8 mouse cellular contexts compared by ENCODE assay signal in genomic region chr2:33642650-33643458, GRCm38 (mm10). TPM values are rescaled to one million over a fixed set of nuclear protein-coding genes. Genes with fewer than 3 reads are reported as not detected.
DNase-seq lines count a peak whose midpoint lies in the region; ATAC-seq and TF ChIP-seq lines count a peak whose summit lies in the region.
"Had no signal": no experiment of that assay in that cellular context is flagged by ENCODE, and none has a peak within 500 bp of the region (broad histone marks: within the 10 kb centered on the region; RNA-seq: fewer than 3 reads in every experiment).

No protein-coding gene starts in this region.

- no peak for TF ChIP-seq POLR2A in bone marrow macrophage, adult 2 months (IDR thresholded peaks at IDR 0.05; ENCODE audit: borderline replicate concordance, low read depth, low read length)
- TF ChIP-seq POLR2A in kidney, adult 2 months (IDR thresholded peaks at IDR 0.05; ENCODE audit: low read depth, low read length), result no peak
- no peak for TF ChIP-seq POLR2A in spleen, adult 2 months (IDR thresholded peaks at IDR 0.05; ENCODE audit: low read depth, low read length)

- H3K27ac ChIP-seq in bone marrow macrophage, adult 2 months (ENCODE audit: insufficient read depth, low read depth, low read length), result no peak overlapping the region
- H3K27ac ChIP-seq in embryonic facial prominence, embryonic 13.5 days, result no peak overlapping the region
- H3K27ac ChIP-seq in kidney, adult 2 months (ENCODE audit: insufficient read depth, low read depth, low read length), result no peak overlapping the region
- peak overlapping the region; percentile 93 for H3K27ac ChIP-seq in limb, embryonic 12.5 days
- no peak overlapping the region for H3K27ac ChIP-seq in midbrain, embryonic 16.5 days (ENCODE audit: low read length)
- H3K27ac ChIP-seq in spleen, adult 2 months (ENCODE audit: insufficient read depth, low read length), result no peak overlapping the region

- ATAC-seq in embryonic facial prominence, embryonic 13.5 days (ENCODE audit: insufficient number of reproducible peaks, insufficient read depth, low FRiP score, low TSS enrichment, low read depth), result no peak
- ATAC-seq in limb, embryonic 12.5 days (ENCODE audit: insufficient number of reproducible peaks, insufficient read depth, low FRiP score, low TSS enrichment, low read depth), result peak; percentile 48; the same call in 1 of the 2 replicates
- peak; percentile 56; the same call in 1 of the 2 replicates for ATAC-seq in midbrain, embryonic 16.5 days

- H3K9ac ChIP-seq in embryonic facial prominence, embryonic 13.5 days, result no peak overlapping the region
- peak overlapping the region; percentile 99 for H3K9ac ChIP-seq in limb, embryonic 12.5 days (replicated peaks)
- H3K9ac ChIP-seq in midbrain, embryonic 16.5 days (ENCODE audit: low read depth, low read length), result no peak overlapping the region

- H3K27me3 ChIP-seq in embryonic facial prominence, embryonic 13.5 days, result peaks cover 100% of the 10 kb centered on the region
- peaks cover 14% of the 10 kb centered on the region for H3K27me3 ChIP-seq in kidney, adult 2 months (replicated peaks; ENCODE audit: control insufficient read depth, insufficient read depth, low read length)
- peaks cover 95% of the 10 kb centered on the region for H3K27me3 ChIP-seq in limb, embryonic 12.5 days
- peaks cover 79% of the 10 kb centered on the region for H3K27me3 ChIP-seq in midbrain, embryonic 16.5 days (ENCODE audit: control insufficient read depth, insufficient read depth, low read depth, low read length)
- peaks cover 56% of the 10 kb centered on the region for H3K27me3 ChIP-seq in spleen, adult 2 months (ENCODE audit: control insufficient read depth, insufficient read depth, low read length)

- H3K9me3 ChIP-seq in embryonic facial prominence, embryonic 13.5 days, result no peaks in the 10 kb centered on the region
- H3K9me3 ChIP-seq in limb, embryonic 12.5 days, result no peaks in the 10 kb centered on the region
- H3K9me3 ChIP-seq in midbrain, embryonic 16.5 days (replicated peaks; ENCODE audit: control insufficient read depth, low read length, poor library complexity, severe bottlenecking), result no peaks in the 10 kb centered on the region

- no peaks in the 10 kb centered on the region for H3K4me1 ChIP-seq in bone marrow macrophage, adult 2 months (ENCODE audit: control insufficient read depth, insufficient read depth, low read length)
- peaks cover 45% of the 10 kb centered on the region for H3K4me1 ChIP-seq in embryonic facial prominence, embryonic 13.5 days
- H3K4me1 ChIP-seq in kidney, adult 2 months (ENCODE audit: control insufficient read depth, insufficient read depth, low read length), result no peaks in the 10 kb centered on the region
- peaks cover 55% of the 10 kb centered on the region for H3K4me1 ChIP-seq in limb, embryonic 12.5 days (replicated peaks)
- H3K4me1 ChIP-seq in midbrain, embryonic 16.5 days (ENCODE audit: control insufficient read depth, insufficient read depth, low read length), result peaks cover 8% of the 10 kb centered on the region
- peaks cover 8% of the 10 kb centered on the region; the same call in 1 of the 2 replicates for H3K4me1 ChIP-seq in spleen, adult 2 months (ENCODE audit: control insufficient read depth, insufficient read depth, insufficient read length)

- peak overlapping the region; percentile 77 for H3K4me2 ChIP-seq in embryonic facial prominence, embryonic 13.5 days
- H3K4me2 ChIP-seq in limb, embryonic 12.5 days, result peak overlapping the region; percentile 74
- no peak overlapping the region for H3K4me2 ChIP-seq in midbrain, embryonic 16.5 days (ENCODE audit: low read length)

- 2% methylated on average over 42 of the region's 42 CpGs for WGBS in embryonic facial prominence, embryonic 13.5 days
- 8% methylated on average over 42 of the region's 42 CpGs for WGBS in kidney, adult 2 months
- 2% methylated on average over 42 of the region's 42 CpGs for WGBS in limb, embryonic 12.5 days
- 1% methylated on average over 42 of the region's 42 CpGs for WGBS in midbrain, embryonic 16.5 days
- 5% methylated on average over 42 of the region's 42 CpGs for WGBS in spleen, adult 2 months

- DNase-seq in heart, adult 8-10 months (ENCODE audit: low spot score), result peak; percentile 52
- peak; percentile 73 for DNase-seq in kidney, adult 2 months
- peak; percentile 5 to 56 for DNase-seq in spleen, adult 2 months (ENCODE audit: low read depth in 1 of 2, low spot score in 2 of 2)

- no peak overlapping the region for H3K4me3 ChIP-seq in bone marrow macrophage, adult 2 months (ENCODE audit: insufficient read depth, low read length)
- peak overlapping the region; percentile 52 for H3K4me3 ChIP-seq in embryonic facial prominence, embryonic 13.5 days
- H3K4me3 ChIP-seq in kidney, adult 2 months (ENCODE audit: insufficient read depth, low read depth, low read length), result no peak overlapping the region
- H3K4me3 ChIP-seq in limb, embryonic 12.5 days (replicated peaks), result peak overlapping the region; percentile 72
- H3K4me3 ChIP-seq in midbrain, embryonic 16.5 days (ENCODE audit: low read depth, low read length), result peak overlapping the region; percentile 25
- H3K4me3 ChIP-seq in spleen, adult 2 months (ENCODE audit: extremely low read depth, insufficient read depth, insufficient read length), result no peak overlapping the region
- H3K4me3 ChIP-seq: myocyte had no signal

- H3K36me3 ChIP-seq in embryonic facial prominence, embryonic 13.5 days, result no peaks in the 10 kb centered on the region
- no peaks in the 10 kb centered on the region for H3K36me3 ChIP-seq in kidney, adult 2 months (ENCODE audit: control insufficient read depth, insufficient read depth, low read length)
- H3K36me3 ChIP-seq in limb, embryonic 12.5 days, result peaks cover 17% of the 10 kb centered on the region; the same call in 1 of the 2 replicates
- no peaks in the 10 kb centered on the region for H3K36me3 ChIP-seq in midbrain, embryonic 16.5 days (ENCODE audit: control insufficient read depth, insufficient read depth, low read length)
- H3K36me3 ChIP-seq in spleen, adult 2 months (ENCODE audit: control insufficient read depth, insufficient read depth, low read length), result no peaks in the 10 kb centered on the region

- TF ChIP-seq CTCF in bone marrow macrophage, adult 2 months (IDR thresholded peaks at IDR 0.05; ENCODE audit: low read depth, low read length), result peak; percentile 55; the same call in 1 of the 2 replicates
- TF ChIP-seq CTCF in kidney, adult 2 months (conservative IDR thresholded peaks at IDR 0.05; ENCODE audit: insufficient read depth, insufficient read length, low read depth, low read length), result peak; percentile 84
- TF ChIP-seq CTCF in spleen, adult 2 months (IDR thresholded peaks at IDR 0.05; ENCODE audit: extremely low read depth, insufficient read depth, insufficient read length, insufficient replicate concordance), result peak; percentile 90

RNA-seq across cellular contexts. Expression of gene Lmx1b, which starts 2.5 kb away (rescaled TPM):
- not detected in 2 replicates for polyA plus RNA-seq in bone marrow macrophage, adult 2 months (2012; ENCODE audit: insufficient read depth, insufficient read length, missing spikeins)
- polyA plus RNA-seq in embryonic facial prominence, embryonic 13.5 days (2015; fragmentation: Nextera tagmentation; extraction: Ambion mirVana), result 0.55 TPM in 2 replicates
- total RNA-seq in heart, adult 8-10 months (2022), result under 1 TPM; 0.09 to 0.41 (median 0.10) TPM
- 2.9 and 3.7 TPM in 2 replicates for polyA plus RNA-seq in kidney, adult 2 months (2012; rRNA removed)
- polyA plus RNA-seq in limb, embryonic 12.5 days (2016; fragmentation: Nextera tagmentation; extraction: Ambion mirVana), result 8.6 and 9.9 TPM in 2 replicates
- polyA plus RNA-seq in midbrain, embryonic 16.5 days (2015; fragmentation: Nextera tagmentation; extraction: Ambion mirVana), result 0.95 and 0.98 TPM in 2 replicates
- polyA plus RNA-seq in spleen, adult 2 months (2012; rRNA removed), result not detected in 2 replicates
- polyA plus RNA-seq: myocyte had no signal

Comparison
In these comparisons a context has a peak if more than half of its experiments do, and no peak if none do; other contexts are left out.
1. H3K4me3 ChIP-seq: peak in embryonic facial prominence, embryonic 13.5 days (single experiment), limb, embryonic 12.5 days (single experiment) and midbrain, embryonic 16.5 days (single experiment); none in bone marrow macrophage, adult 2 months (single experiment), kidney, adult 2 months (single experiment) and spleen, adult 2 months (single experiment).
2. Peak in every context shown above with its lines, with median percentiles within 50 percentile points of each other: CTCF ChIP-seq and DNase-seq.